Mouse (Mus musculus) midbrain, embryonic 10.5 days (tissue): ENCODE results near the gene Ndufb4. TPM values are rescaled to one million over a fixed set of nuclear protein-coding genes. Genes with fewer than 3 reads are reported as not detected.

ENCODE experiments used
- DNase-seq: peaks from one replicate; pipeline ENCODE4 v3.0.0-alpha.2; 2017; ENCODE audit warnings: low spot score
- H3K27ac ChIP-seq: fragments of 300-500 bp; sonication (generic); replicated peaks from 2 replicates; pipeline ENCODE4 v1.5.1; 2016; ENCODE audit warnings: mild to moderate bottlenecking
- H3K27me3 ChIP-seq: fragments of 300-500 bp; sonication (generic); 2 replicates; pipeline ENCODE4 v1.6.1; 2016; ENCODE audit warnings: low read depth, mild to moderate bottlenecking; ENCODE audit not compliant: poor library complexity, severe bottlenecking
- H3K36me3 ChIP-seq: fragments of 300-500 bp; sonication (generic); 2 replicates; pipeline ENCODE4 v1.6.1; 2016; ENCODE audit warnings: mild to moderate bottlenecking, moderate library complexity
- H3K4me1 ChIP-seq: fragments of 300-500 bp; sonication (generic); 2 replicates; pipeline ENCODE4 v1.6.1; 2016
- H3K4me3 ChIP-seq: fragments of 300-500 bp; sonication (generic); 2 replicates; pipeline ENCODE4 v1.5.1; 2016; ENCODE audit warnings: mild to moderate bottlenecking, moderate library complexity
- H3K9me3 ChIP-seq: fragments of 300-500 bp; sonication (generic); replicated peaks from 2 replicates; pipeline ENCODE4 v1.6.1; 2016; ENCODE audit warnings: mild to moderate bottlenecking
- WGBS: fragments of 180-500 bp; shearing (Covaris S2); methylation state at CpG from one replicate; pipeline ENCODE4 v1.1.7; 2016; 5-methylcytosine and 5-hydroxymethylcytosine counted together
- polyA plus RNA-seq: library from polyadenylated mRNA; unstranded; fragments of >200 nt; fragmentation: Nextera tagmentation; extraction: Ambion mirVana; gene quantifications from 2 replicates; pipeline ENCODE4 v1.2.1, GENCODE M21; 2016

Gene Ndufb4
- polyA plus RNA-seq, 1 experiment from 2014 or later: 50.9 TPM

DNA sequence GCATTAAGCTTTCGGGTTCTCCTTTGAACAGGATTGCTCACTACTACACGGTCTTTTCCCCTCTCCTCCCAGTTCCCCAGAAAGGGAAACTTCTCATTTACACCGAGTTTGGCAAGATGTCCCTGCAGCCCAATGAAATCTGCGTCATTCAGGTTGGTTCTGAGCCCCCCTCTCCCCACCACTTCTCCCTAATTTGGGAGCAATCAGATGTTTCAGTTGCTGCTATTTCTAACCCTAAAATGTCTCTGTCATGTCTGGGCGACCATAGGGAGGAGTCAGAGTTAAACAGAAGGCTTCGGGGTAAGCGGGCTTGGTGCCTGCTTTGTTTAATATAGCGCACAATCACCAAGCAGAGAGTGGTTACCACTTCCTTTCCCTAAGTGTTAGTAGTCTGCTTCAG is 38.1 kb downstream of the Ndufb4 start:
- H3K4me3 ChIP-seq: no peak overlapping the region
- DNase-seq: no peak
- 85% methylated on average over 8 of the region's 8 CpGs for WGBS

DNA sequence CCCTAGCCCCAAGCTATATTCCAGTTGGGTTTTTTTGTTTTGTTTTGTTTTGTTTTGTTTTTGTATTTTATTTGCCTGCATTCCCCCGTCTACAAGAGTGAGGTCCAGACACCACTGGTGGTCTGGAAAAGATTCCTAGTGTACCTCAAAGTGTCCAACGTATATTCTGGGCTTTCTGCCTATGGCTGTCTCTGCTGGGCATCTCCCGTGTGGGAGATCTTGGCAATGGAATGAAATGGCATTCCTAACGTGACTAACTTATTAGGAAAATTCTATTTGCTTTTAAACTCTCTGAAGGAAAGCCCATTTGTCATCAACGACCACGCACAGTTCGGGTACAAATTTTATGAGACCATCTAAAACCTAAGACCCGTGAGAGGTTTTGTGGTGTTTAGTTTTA is 38.8 kb downstream of the Ndufb4 start:
- H3K4me1 ChIP-seq: peaks cover 9% of the 10 kb centered on the region
- no peaks in the 10 kb centered on the region for H3K9me3 ChIP-seq
- no peak overlapping the region for H3K27ac ChIP-seq
- H3K36me3 ChIP-seq: no peaks in the 10 kb centered on the region
- no peak for DNase-seq
- no peak overlapping the region for H3K4me3 ChIP-seq
- 86% methylated on average over 8 of the region's 8 CpGs for WGBS
- H3K27me3 ChIP-seq: no peaks in the 10 kb centered on the region

More for the DNA sequence above, 38.1 kb downstream of the Ndufb4 start:
- H3K9me3 ChIP-seq: no peaks in the 10 kb centered on the region
- H3K36me3 ChIP-seq: no peaks in the 10 kb centered on the region
- no peaks in the 10 kb centered on the region for H3K27me3 ChIP-seq
- H3K4me1 ChIP-seq: peaks cover 9% of the 10 kb centered on the region
- no peak overlapping the region for H3K27ac ChIP-seq

DNA sequence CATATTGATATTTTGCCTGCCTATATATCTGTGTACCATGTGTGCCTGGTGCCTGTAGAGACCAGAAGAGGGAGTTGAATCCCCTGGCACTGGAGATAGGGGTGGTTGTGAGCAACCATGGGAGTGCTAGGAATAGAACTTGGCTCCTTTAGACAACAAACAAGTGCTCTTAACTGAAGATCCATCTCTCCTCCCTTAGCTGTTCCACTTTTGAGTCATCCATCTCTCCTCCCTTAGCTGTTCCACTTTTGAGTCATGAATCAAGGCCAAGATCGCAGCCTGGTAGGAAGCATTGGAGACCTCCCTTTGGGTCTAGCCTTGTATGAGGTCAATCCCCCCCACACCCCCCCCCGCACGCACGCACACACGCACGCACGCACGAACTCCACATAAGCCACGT is 39.7 kb downstream of the Ndufb4 start:
- no peak overlapping the region for H3K4me3 ChIP-seq
- DNase-seq: no peak
- no peak overlapping the region for H3K27ac ChIP-seq
- no peaks in the 10 kb centered on the region for H3K27me3 ChIP-seq
- WGBS: 95% methylated on average over 9 of the region's 9 CpGs
- no peaks in the 10 kb centered on the region for H3K36me3 ChIP-seq
- H3K9me3 ChIP-seq: no peaks in the 10 kb centered on the region
- H3K4me1 ChIP-seq: peaks cover 16% of the 10 kb centered on the region

DNA sequence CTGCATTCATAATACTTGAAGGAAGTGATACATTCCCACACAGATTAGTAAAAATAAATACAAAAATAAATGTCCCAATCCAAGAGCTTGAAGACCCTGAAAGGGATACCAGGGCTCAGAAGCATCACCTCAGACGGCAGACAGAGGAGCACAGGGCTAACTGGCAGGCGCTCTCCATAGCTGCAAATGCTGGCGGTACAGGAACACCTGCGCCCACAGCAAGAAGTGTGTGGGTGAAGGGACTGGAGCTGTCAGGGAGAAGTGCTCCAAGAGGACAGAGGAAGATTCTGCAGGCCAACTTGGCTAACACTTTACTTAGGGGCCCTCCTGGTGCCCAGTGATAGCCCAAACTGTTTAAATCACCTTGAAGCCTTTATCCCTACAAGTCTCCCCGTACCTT is 42.2 kb downstream of the Ndufb4 start:
- Histone ChIP-seq H3K27ac (no peak overlapping the region), H3K4me1 (peaks cover 25% of the 10 kb centered on the region), H3K36me3 (no peaks in the 10 kb centered on the region), H3K4me3 (no peak overlapping the region), H3K9me3 (no peaks in the 10 kb centered on the region), H3K27me3 (no peaks in the 10 kb centered on the region)
- no peak for DNase-seq
- WGBS: 90% methylated on average over 5 of the region's 5 CpGs

GRCm38 (mm10) chr16:37611072-37611471 is 43.2 kb downstream of the Ndufb4 start:
- Histone ChIP-seq H3K27me3 (no peaks in the 10 kb centered on the region), H3K9me3 (no peaks in the 10 kb centered on the region), H3K4me3 (no peak overlapping the region), H3K4me1 (peaks cover 25% of the 10 kb centered on the region), H3K27ac (no peak overlapping the region), H3K36me3 (no peaks in the 10 kb centered on the region)
- WGBS: 83% methylated on average over 7 of the region's 7 CpGs
- DNase-seq: no peak

GRCm38 (mm10) chr16:37610333-37610732 is 43.9 kb downstream of the Ndufb4 start:
- WGBS: 87% methylated on average over 8 of the region's 8 CpGs
- H3K9me3 ChIP-seq: no peaks in the 10 kb centered on the region
- no peak for DNase-seq

DNA sequence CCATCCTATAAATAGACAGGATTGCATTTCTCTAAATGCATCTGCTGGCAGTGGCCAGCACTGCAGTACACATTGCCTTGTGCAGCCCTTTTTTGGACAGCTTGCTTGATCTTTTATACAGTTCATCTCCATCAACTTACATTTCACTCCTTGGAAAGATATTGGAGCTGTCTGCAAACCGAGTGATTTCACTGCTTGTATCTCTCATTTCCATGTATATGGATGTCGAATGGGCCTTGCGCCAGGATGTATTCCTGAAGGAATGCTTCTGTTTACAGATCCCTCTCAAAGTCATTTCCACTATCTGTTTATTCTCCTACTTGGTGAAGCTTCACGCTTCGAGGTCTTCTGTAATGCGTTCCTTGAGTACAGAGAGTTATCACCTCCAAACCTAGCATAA is 50.0 kb downstream of the Ndufb4 start:
- Histone ChIP-seq H3K4me3 (no peak overlapping the region), H3K36me3 (no peaks in the 10 kb centered on the region), H3K9me3 (no peaks in the 10 kb centered on the region), H3K4me1 (peaks cover 15% of the 10 kb centered on the region), H3K27ac (no peak overlapping the region), H3K27me3 (no peaks in the 10 kb centered on the region)
- WGBS: 90% methylated on average over 6 of the region's 6 CpGs
- DNase-seq: no peak

More at GRCm38 (mm10) chr16:37610333-37610732, 43.9 kb downstream of the Ndufb4 start:
- H3K4me3 ChIP-seq: no peak overlapping the region
- H3K27ac ChIP-seq: no peak overlapping the region; the same call in 1 of the 2 replicates
- H3K4me1 ChIP-seq: peaks cover 25% of the 10 kb centered on the region
- no peaks in the 10 kb centered on the region for H3K27me3 ChIP-seq
- H3K36me3 ChIP-seq: no peaks in the 10 kb centered on the region

GRCm38 (mm10) chr16:37603431-37603830 is 50.8 kb downstream of the Ndufb4 start:
- 93% methylated on average over 1 of the region's 1 CpGs for WGBS
- H3K4me1 ChIP-seq: peaks cover 7% of the 10 kb centered on the region
- H3K9me3 ChIP-seq: no peaks in the 10 kb centered on the region
- H3K27me3 ChIP-seq: no peaks in the 10 kb centered on the region
- H3K4me3 ChIP-seq: no peak overlapping the region
- no peaks in the 10 kb centered on the region for H3K36me3 ChIP-seq
- DNase-seq: no peak
- H3K27ac ChIP-seq: no peak overlapping the region

DNA sequence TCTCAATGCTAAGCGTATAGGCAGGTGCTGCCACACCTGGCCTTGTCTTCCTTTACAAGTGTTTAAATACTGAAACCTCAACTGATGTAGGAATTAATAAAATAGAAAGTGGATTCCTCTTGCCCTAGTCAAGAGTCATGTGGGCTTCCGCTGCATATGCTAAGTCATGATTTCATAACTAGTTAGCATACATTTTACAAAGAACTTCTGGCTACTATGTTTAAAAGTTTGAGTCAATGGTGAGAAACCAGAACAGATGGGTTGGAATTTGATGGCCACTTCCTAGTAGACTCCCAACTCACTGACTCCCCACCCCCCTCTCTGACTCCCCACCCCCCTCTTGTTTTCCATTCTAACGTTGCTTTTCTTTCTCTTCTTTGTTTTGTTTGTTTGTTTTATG is 54.9 kb downstream of the Ndufb4 start:
- no peak overlapping the region for H3K27ac ChIP-seq
- DNase-seq: no peak
- WGBS: 88% methylated on average over 3 of the region's 3 CpGs
- no peaks in the 10 kb centered on the region for H3K9me3 ChIP-seq
- no peak overlapping the region for H3K4me3 ChIP-seq
- H3K36me3 ChIP-seq: no peaks in the 10 kb centered on the region
- no peaks in the 10 kb centered on the region for H3K4me1 ChIP-seq
- no peaks in the 10 kb centered on the region for H3K27me3 ChIP-seq

GRCm38 (mm10) chr16:37598463-37598862 is 55.8 kb downstream of the Ndufb4 start:
- WGBS: 92% methylated on average over 7 of the region's 7 CpGs
- no peak for DNase-seq

DNA sequence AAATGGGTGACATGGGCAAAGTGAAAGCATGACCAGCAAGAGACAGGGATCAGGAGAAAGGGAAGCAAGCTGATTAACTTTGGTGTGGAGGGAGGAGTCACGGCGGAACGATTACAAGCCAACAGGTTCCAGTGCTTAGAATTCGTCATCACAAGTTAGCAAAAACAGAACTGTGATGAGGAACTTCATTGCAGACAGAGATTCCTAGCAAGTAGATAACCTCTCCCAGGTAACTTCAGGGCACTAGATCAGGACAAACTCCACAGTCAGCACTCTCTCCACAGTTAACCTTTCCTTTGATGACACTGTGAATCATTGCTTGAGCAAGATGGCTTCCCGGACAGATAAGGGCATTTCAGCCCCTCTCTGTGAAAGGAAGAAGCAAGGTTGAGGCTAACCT is 56.8 kb downstream of the Ndufb4 start:
- Histone ChIP-seq H3K27ac (no peak overlapping the region), H3K4me3 (no peak overlapping the region), H3K36me3 (no peaks in the 10 kb centered on the region), H3K4me1 (no peaks in the 10 kb centered on the region), H3K27me3 (no peaks in the 10 kb centered on the region), H3K9me3 (no peaks in the 10 kb centered on the region)
- 81% methylated on average over 5 of the region's 5 CpGs for WGBS
- DNase-seq: no peak

More at GRCm38 (mm10) chr16:37598463-37598862, 55.8 kb downstream of the Ndufb4 start:
- Histone ChIP-seq H3K4me1 (no peaks in the 10 kb centered on the region), H3K4me3 (no peak overlapping the region), H3K9me3 (no peaks in the 10 kb centered on the region), H3K36me3 (no peaks in the 10 kb centered on the region), H3K27me3 (no peaks in the 10 kb centered on the region), H3K27ac (no peak overlapping the region)

Other genes starting within 250 kb of the Ndufb4 start
- 55.2 and 59.9 TPM in 2 replicates for gene Gtf2e1, start 114.7 kb downstream of the Ndufb4 start, polyA plus RNA-seq
- 45.9 and 48.4 TPM in 2 replicates for gene Rabl3, start 114.6 kb downstream of the Ndufb4 start, polyA plus RNA-seq
- gene Hgd, start 74.3 kb downstream of the Ndufb4 start, polyA plus RNA-seq: 0.21 and 0.31 TPM in 2 replicates
- gene Fstl1, start 122.4 kb upstream of the Ndufb4 start, polyA plus RNA-seq: 168 and 195 TPM in 2 replicates
- gene Gm36028, start 206.7 kb upstream of the Ndufb4 start, polyA plus RNA-seq: 0.25 and 0.34 TPM in 2 replicates
- gene Lrrc58, start 213.9 kb upstream of the Ndufb4 start, polyA plus RNA-seq: 52.5 and 53.3 TPM in 2 replicates